Mouse (Mus musculus): ENCODE data around the gene 1700069L16Rik. TPM values are rescaled to one million over a fixed set of nuclear protein-coding genes. Genes with fewer than 3 reads are reported as not detected.

1700069L16Rik gene
- total RNA-seq, 2 experiments from 2014 or later, result not detected

- no peak for ATAC-seq (replicated peaks; ENCODE audit: low FRiP score, poor library complexity, severe bottlenecking)
Observed at GRCm38 (mm10) chr5:113694415-113694814, 30.2 kb downstream of the 1700069L16Rik start.

DNA sequence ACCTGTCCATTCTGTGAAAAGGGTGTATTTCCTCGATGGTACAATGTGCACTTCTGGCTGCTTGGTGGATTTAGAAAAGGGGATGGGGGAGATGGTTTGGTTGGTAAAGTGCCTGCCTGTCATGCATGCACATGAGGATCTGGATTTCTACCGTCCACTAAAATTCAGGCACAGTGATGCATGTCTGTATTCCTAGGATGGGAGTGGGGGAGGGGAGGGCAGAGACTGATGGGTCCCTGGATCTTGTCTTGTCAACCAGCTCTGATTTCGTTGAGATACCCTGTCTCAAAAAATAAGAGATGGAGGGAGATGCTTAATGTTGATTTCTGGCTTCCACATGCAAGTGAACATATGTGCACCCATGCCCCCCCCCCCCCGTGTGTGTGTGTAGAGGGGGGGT, 30.6 kb downstream of the 1700069L16Rik start:
- no peak for ATAC-seq (replicated peaks; ENCODE audit: low FRiP score, poor library complexity, severe bottlenecking)

- no peak for ATAC-seq (replicated peaks; ENCODE audit: low FRiP score, poor library complexity, severe bottlenecking)
Observed at GRCm38 (mm10) chr5:113693196-113693755, 31.3 kb downstream of the 1700069L16Rik start.

DNA sequence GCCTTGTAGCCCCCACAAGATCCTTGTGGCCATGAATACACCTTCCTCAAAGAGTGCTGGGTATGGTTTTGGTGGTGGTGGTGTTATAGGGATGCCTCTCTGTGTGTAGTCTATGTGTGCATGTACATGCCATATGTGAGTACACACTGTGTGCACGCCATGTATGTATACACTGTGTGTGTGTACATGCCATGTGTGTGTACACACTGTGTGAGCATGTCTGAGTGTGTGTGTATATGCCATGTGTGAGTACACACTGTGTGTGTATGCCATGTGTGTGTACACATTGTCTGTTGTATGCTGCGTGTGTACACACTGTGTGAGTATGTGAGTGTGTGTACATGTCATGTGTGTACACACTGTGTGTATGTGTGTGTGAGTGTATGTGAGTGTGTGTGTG, 33.7 kb downstream of the 1700069L16Rik start:
- ATAC-seq (replicated peaks; ENCODE audit: low FRiP score, poor library complexity, severe bottlenecking), result no peak

DNA sequence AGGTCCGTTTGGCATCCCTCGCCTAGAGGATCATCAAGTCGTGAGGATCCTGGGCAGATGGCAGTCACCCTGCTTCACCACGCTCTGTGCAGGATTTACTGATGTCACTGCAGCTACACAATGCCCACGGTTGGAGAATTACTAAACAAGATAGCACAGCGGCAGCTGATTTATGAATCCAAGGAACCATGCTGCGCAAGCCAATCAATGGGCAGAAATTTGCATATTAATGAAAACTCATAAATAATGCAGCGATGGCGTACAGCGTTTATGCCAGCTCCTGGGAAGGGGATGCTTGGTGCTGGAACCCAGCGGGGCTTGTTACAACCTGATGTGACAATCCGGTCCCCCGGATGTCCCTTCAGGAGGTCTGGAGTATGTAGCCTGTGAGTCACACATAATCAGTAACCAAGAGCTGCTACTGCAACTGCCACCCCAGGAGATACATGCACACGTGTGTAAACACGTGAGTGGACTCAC, 34.5 kb downstream of the 1700069L16Rik start:
- no peak for ATAC-seq (replicated peaks; ENCODE audit: low FRiP score, poor library complexity, severe bottlenecking)

DNA sequence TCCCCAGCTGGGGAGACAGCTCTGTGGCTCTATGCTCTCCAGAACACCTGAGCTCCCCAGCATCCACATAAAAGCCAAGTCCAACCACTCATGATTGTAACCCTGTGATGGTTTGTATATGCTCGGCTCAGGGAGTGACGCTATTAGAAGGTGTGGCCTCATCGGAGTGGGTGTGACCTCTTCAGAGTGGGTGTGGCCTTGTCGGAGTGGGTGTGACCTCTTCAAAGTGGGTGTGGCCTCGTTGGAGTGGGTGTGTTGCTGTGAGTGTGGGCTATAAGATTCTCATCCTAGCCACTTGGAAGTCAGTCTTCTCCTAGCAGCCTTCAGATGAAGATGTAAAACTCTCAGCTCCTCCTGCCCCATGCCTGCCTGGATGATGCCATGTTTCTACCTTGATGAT, 37.1 kb downstream of the 1700069L16Rik start:
- no peak for ATAC-seq (replicated peaks; ENCODE audit: low FRiP score, poor library complexity, severe bottlenecking)

GRCm38 (mm10) chr5:113685471-113685870, 39.1 kb downstream of the 1700069L16Rik start:
- ATAC-seq (replicated peaks; ENCODE audit: low FRiP score, poor library complexity, severe bottlenecking), result no peak

GRCm38 (mm10) chr5:113683246-113683645, 41.3 kb downstream of the 1700069L16Rik start:
- ATAC-seq (replicated peaks; ENCODE audit: low FRiP score, poor library complexity, severe bottlenecking), result no peak

DNA sequence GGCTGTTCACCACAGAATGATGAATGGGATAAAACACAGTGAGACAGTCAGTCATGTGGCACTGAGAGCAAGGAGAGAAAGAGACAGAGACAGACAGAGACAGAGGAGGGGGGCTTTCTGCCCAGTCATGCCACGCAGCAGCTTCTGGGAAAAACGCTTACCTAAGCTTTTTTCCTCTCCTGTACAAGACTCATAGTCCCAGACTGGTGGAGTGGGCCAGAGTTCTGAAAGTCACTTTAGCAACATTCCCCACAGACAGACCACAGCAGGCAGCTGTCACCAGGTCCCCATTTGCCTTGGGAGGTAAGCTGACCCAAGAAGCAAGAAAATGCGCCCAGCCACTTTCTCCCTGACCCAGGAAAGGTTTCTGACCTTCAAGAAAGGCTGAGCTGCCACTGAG, 42.1 kb downstream of the 1700069L16Rik start:
- no peak for ATAC-seq (replicated peaks; ENCODE audit: low FRiP score, poor library complexity, severe bottlenecking)

DNA sequence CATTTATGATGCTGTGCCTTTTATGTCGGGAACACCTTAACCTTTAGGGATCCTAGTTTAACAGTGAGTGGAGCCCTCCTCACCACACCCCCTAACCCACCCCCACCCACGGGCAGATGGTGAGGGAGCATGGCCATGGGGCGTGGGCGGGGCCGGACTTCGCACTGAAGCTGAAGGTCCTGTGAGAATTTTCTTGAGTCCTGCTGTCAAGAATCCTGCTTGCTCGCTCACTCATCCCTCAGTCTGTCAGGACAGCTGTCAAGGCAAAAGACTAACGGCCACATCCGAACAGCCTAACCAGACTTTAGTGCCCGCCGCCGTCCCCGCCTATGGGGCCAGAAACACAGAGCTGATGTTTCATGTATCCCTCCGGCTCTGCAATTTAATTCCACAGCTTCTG, 43.4 kb downstream of the 1700069L16Rik start:
- no peak for ATAC-seq (replicated peaks; ENCODE audit: low FRiP score, poor library complexity, severe bottlenecking)

GRCm38 (mm10) chr5:113679509-113679908, 45.1 kb downstream of the 1700069L16Rik start:
- no peak for ATAC-seq (replicated peaks; ENCODE audit: low FRiP score, poor library complexity, severe bottlenecking)

GRCm38 (mm10) chr5:113678743-113679452, 45.7 kb downstream of the 1700069L16Rik start:
- no peak for ATAC-seq (replicated peaks; ENCODE audit: low FRiP score, poor library complexity, severe bottlenecking)

DNA sequence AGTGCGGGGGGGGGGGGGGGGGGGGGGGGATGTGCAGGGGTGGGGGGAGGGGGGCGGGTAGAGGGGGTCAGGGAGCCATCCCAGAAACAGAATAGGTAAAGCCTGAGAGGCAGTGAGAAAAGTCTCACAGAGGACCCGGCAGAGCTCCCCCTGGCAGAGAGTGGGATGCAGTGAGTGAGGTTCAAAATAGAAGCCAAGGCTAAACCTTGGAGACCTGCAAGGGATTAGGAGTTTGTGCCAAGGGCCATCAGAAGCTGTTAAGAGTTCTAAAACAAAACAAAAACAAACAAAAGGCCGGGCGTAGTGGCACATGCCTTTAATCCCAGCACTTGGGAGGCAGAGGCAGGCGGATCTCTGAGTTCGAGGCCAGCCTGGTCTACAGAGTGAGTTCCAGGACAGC, 47.0 kb downstream of the 1700069L16Rik start:
- no peak for ATAC-seq (replicated peaks; ENCODE audit: low FRiP score, poor library complexity, severe bottlenecking)

DNA sequence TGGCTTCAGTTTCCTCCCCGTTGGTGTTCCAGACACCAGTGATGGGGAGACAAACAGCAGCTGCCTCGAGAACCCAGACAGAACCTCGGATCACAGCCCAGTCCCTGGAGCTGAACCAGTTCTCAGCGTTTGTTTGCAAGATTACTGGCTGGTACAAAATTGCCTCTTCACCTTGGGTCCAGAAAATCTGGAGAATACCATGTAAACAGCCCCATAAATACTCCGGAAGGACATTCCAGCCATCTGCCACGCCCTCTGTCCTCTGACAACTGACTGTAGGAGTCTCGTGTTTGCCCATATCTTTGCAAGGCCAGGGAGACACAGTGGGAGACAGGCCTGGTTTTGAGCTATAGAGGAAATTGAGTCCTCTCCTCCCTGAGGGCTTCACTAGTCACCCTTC, 49.7 kb downstream of the 1700069L16Rik start:
- ATAC-seq (replicated peaks; ENCODE audit: low FRiP score, poor library complexity, severe bottlenecking), result no peak

GRCm38 (mm10) chr5:113672456-113672855, 52.1 kb downstream of the 1700069L16Rik start:
- ATAC-seq (replicated peaks; ENCODE audit: low FRiP score, poor library complexity, severe bottlenecking), result no peak

DNA sequence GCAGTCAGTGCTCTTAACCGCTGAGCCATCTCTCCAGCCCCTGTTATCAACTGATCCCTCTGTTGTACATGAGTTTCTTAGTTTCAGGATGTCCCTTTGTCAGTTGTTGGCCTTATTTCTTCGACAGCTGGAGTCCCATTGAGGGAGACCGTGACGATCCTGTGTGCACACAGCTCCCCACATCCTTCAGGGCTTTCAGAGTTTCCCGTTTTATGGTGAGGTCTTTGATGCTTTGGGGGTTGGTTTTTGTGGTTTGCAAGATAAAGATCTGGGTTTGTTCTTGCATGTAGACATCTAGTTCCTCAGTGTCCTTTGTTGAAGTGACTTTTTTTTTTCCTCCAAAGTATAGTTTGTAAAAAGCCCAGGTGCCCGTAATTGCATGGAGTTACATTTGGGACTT, 54.0 kb downstream of the 1700069L16Rik start:
- no peak for ATAC-seq (replicated peaks; ENCODE audit: low FRiP score, poor library complexity, severe bottlenecking)

- ATAC-seq (replicated peaks; ENCODE audit: low FRiP score, poor library complexity, severe bottlenecking), result no peak
Observed at GRCm38 (mm10) chr5:113670110-113670509, 54.5 kb downstream of the 1700069L16Rik start.

GRCm38 (mm10) chr5:113664629-113665195, 59.9 kb downstream of the 1700069L16Rik start:
- no peak for ATAC-seq (replicated peaks; ENCODE audit: low FRiP score, poor library complexity, severe bottlenecking)

GRCm38 (mm10) chr5:113664127-113664526, 60.4 kb downstream of the 1700069L16Rik start:
- no peak for ATAC-seq (replicated peaks; ENCODE audit: low FRiP score, poor library complexity, severe bottlenecking)

DNA sequence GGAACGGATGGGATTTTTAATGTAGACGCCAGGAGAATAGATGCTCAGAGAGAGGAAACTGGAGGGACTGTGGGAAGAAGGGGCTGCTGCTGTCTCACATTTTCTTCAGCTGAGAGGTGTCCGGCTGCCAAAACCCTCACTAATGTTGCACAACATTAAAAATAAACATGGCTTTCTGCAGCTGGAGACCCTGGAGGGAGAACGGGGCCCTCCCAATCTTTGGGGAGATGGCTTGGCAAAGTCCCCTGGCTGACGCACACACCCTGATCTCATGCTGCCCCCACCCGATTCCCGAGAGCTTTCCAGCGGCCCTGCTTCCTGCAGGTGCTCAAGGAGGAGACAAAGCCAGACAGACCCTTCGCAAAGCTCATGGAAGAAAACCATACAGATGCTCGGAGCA, 63.7 kb downstream of the 1700069L16Rik start:
- ATAC-seq (replicated peaks; ENCODE audit: low FRiP score, poor library complexity, severe bottlenecking), result no peak

DNA sequence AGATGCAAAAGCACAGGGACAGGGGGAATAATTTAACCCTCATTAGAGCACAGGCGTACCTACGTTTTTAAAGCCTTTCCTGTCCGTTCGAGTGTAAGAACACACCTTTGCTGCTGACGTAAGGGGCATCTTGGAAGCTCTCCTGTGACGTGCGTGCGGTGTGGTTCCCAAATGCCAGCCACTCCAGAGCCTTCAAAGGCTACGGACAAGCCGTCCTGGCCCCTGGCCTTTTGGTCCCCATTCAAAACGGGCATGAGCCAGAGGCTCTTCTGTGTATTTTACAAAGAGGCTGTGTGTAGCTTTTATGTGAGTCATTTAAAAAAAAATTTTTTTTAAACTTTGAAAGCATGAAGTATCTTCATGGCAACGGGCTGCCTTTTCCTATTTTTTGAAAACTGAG, 69.8 kb downstream of the 1700069L16Rik start:
- ATAC-seq (replicated peaks; ENCODE audit: low FRiP score, poor library complexity, severe bottlenecking), result no peak

All from erythroid progenitor cell, adult 5-6 weeks (primary cell).